Mouse (Mus musculus) stomach, postnatal 0 days (tissue): ENCODE data around the gene Zfp652.

Experiments
- CTCF ChIP-seq: IDR thresholded peaks from 2 replicates; pipeline ENCODE4 v1.5.1; 2016; ENCODE audit warnings: antibody characterized with exemption, low read depth, mild to moderate bottlenecking, moderate library complexity
- EP300 ChIP-seq: optimal IDR thresholded peaks from 2 replicates; pipeline ENCODE3; 2016; ENCODE audit warnings: antibody characterized with exemption

DNA sequence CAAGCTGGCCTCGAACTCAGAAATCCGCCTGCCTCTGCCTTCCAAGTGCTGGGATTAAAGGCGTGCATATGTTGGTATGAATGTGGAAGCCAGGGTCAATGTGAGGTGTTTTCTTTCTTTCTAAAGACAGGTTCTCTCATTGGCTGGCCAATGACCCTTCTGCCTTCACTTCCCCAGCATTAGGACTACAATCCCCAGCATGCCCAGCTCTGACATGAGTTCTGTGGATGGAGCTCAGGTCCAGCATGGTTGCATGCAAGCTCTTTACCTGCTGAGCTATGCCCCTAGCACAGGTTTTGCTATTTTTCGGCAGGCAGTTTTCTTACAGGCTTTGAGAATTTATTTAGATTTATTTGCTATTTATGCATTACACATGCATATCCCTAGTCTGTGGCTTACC is 144.8 kb downstream of the Zfp652 start:
- TF ChIP-seq CTCF: no peak
- no peak for TF ChIP-seq EP300
